Mouse (Mus musculus) adrenal gland, adult 8-10 months (tissue): ENCODE measurements around the gene Sytl3. TPM values are rescaled to one million over a fixed set of nuclear protein-coding genes. Genes with fewer than 3 reads are reported as not detected.

Source experiments
- DNase-seq: peaks from one replicate; pipeline ENCODE4 v3.0.0; 2022
- total RNA-seq, 4 experiments: library from RNA; stranded (reverse); gene quantifications; 2 replicates each; pipeline ENCODE4 v1.2.4; 2022

The Sytl3 gene
- total RNA-seq, 4 experiments from 2014 or later, result 0.31 to 1.2 (median 0.66) TPM

- DNase-seq, result no peak
Observed at GRCm38 (mm10) chr17:6757902-6758301, 99.0 kb downstream of the Sytl3 start.

GRCm38 (mm10) chr17:6758845-6759244 is 100.0 kb downstream of the Sytl3 start:
- DNase-seq, result no peak

GRCm38 (mm10) chr17:6759717-6760292 is 100.9 kb downstream of the Sytl3 start:
- no peak for DNase-seq

GRCm38 (mm10) chr17:6763513-6764226 is 104.8 kb downstream of the Sytl3 start:
- no peak for DNase-seq

GRCm38 (mm10) chr17:6764227-6764593 is 105.3 kb downstream of the Sytl3 start:
- no peak for DNase-seq

- DNase-seq, result no peak
Observed at GRCm38 (mm10) chr17:6764730-6765129, 105.8 kb downstream of the Sytl3 start.

GRCm38 (mm10) chr17:6765886-6766285 is 107.0 kb downstream of the Sytl3 start:
- no peak for DNase-seq

GRCm38 (mm10) chr17:6766823-6767222 is 107.9 kb downstream of the Sytl3 start:
- DNase-seq, result no peak

GRCm38 (mm10) chr17:6767771-6768170 is 108.9 kb downstream of the Sytl3 start:
- peak; percentile 52 for DNase-seq

GRCm38 (mm10) chr17:6768301-6768788 is 109.5 kb downstream of the Sytl3 start:
- DNase-seq, result no peak

- no peak for DNase-seq
Observed at GRCm38 (mm10) chr17:6769602-6770001, 110.7 kb downstream of the Sytl3 start.

- DNase-seq, result no peak
Observed at GRCm38 (mm10) chr17:6771661-6772489, 113.0 kb downstream of the Sytl3 start.

- no peak for DNase-seq
Observed at GRCm38 (mm10) chr17:6772490-6772773, 113.5 kb downstream of the Sytl3 start.

GRCm38 (mm10) chr17:6773249-6773966 is 114.5 kb downstream of the Sytl3 start:
- DNase-seq, result no peak

- no peak for DNase-seq
Observed at GRCm38 (mm10) chr17:6775221-6775620, 116.3 kb downstream of the Sytl3 start.

GRCm38 (mm10) chr17:6775671-6776070 is 116.8 kb downstream of the Sytl3 start:
- DNase-seq, result no peak

- no peak for DNase-seq
Observed at GRCm38 (mm10) chr17:6776123-6776522, 117.2 kb downstream of the Sytl3 start.

GRCm38 (mm10) chr17:6776576-6776975 is 117.7 kb downstream of the Sytl3 start:
- no peak for DNase-seq

- no peak for DNase-seq
Observed at GRCm38 (mm10) chr17:6777061-6777460, 118.2 kb downstream of the Sytl3 start.

- DNase-seq, result no peak
Observed at GRCm38 (mm10) chr17:6777629-6778331, 118.9 kb downstream of the Sytl3 start.

- no peak for DNase-seq
Observed at GRCm38 (mm10) chr17:6778332-6778683, 119.4 kb downstream of the Sytl3 start.

GRCm38 (mm10) chr17:6778771-6779509 is 120.0 kb downstream of the Sytl3 start:
- DNase-seq, result no peak
